Mouse (Mus musculus): ENCODE data around the gene Nod1. TPM values are rescaled to one million over a fixed set of nuclear protein-coding genes. Genes with fewer than 3 reads are reported as not detected.
"Not testable (repeated sequence)": the region's sequence is repeated elsewhere in the genome, so short reads cannot be mapped to it uniquely, and the experiment has no call there.

Gene Nod1
- polyA plus RNA-seq, 1 experiment = 1.5 TPM

- Histone ChIP-seq H3K27me3 (replicated peaks) (peaks cover 46% of the 10 kb centered on the region), H3K4me3 (replicated peaks) (no peak overlapping the region), H3K4me1 (no peaks in the 10 kb centered on the region; the same call in 1 of the 2 replicates), H3K9me3 (peaks cover 19% of the 10 kb centered on the region), H3K36me3 (replicated peaks; ENCODE audit: low read length) (no peaks in the 10 kb centered on the region)
- TF ChIP-seq GATA1 (IDR thresholded peaks at IDR 0.05; ENCODE audit: borderline replicate concordance, low read length) (no peak), FLI1 (IDR thresholded peaks at IDR 0.05; ENCODE audit: low read length) (no peak)
Measured at GRCm38 (mm10) chr6:54965234-54965633, 7.2 kb downstream of the Nod1 start.

GRCm38 (mm10) chr6:54964755-54965154 is 7.7 kb downstream of the Nod1 start:
- H3K27me3 ChIP-seq (replicated peaks) = peaks cover 46% of the 10 kb centered on the region
- H3K36me3 ChIP-seq (replicated peaks; ENCODE audit: low read length) = no peaks in the 10 kb centered on the region
- no peak for TF ChIP-seq FLI1 (IDR thresholded peaks at IDR 0.05; ENCODE audit: low read length)
- TF ChIP-seq GATA1 (IDR thresholded peaks at IDR 0.05; ENCODE audit: borderline replicate concordance, low read length) = no peak
- peaks cover 19% of the 10 kb centered on the region for H3K9me3 ChIP-seq
- no peaks in the 10 kb centered on the region; the same call in 1 of the 2 replicates for H3K4me1 ChIP-seq
- H3K4me3 ChIP-seq (replicated peaks) = no peak overlapping the region

- Histone ChIP-seq H3K4me1 (no peaks in the 10 kb centered on the region; the same call in 1 of the 2 replicates), H3K27me3 (replicated peaks) (peaks cover 43% of the 10 kb centered on the region), H3K4me3 (replicated peaks) (no peak overlapping the region), H3K9me3 (peaks cover 19% of the 10 kb centered on the region), H3K36me3 (replicated peaks; ENCODE audit: low read length) (no peaks in the 10 kb centered on the region)
- TF ChIP-seq FLI1 (IDR thresholded peaks at IDR 0.05; ENCODE audit: low read length) (no peak), GATA1 (IDR thresholded peaks at IDR 0.05; ENCODE audit: borderline replicate concordance, low read length) (no peak)
Measured at GRCm38 (mm10) chr6:54963599-54963998, 8.8 kb downstream of the Nod1 start.

GRCm38 (mm10) chr6:54957655-54958054 is 14.8 kb downstream of the Nod1 start:
- no peak for TF ChIP-seq GATA1 (IDR thresholded peaks at IDR 0.05; ENCODE audit: borderline replicate concordance, low read length)
- no peak for TF ChIP-seq FLI1 (IDR thresholded peaks at IDR 0.05; ENCODE audit: low read length)
- Histone ChIP-seq H3K9me3 (peaks cover 8% of the 10 kb centered on the region; the same call in 1 of the 2 replicates), H3K27me3 (replicated peaks) (peaks cover 24% of the 10 kb centered on the region), H3K4me3 (replicated peaks) (no peak overlapping the region), H3K4me1 (peaks cover 8% of the 10 kb centered on the region; the same call in 1 of the 2 replicates), H3K36me3 (replicated peaks; ENCODE audit: low read length) (no peaks in the 10 kb centered on the region)

GRCm38 (mm10) chr6:54956425-54956824 is 16.0 kb downstream of the Nod1 start:
- TF ChIP-seq GATA1 (IDR thresholded peaks at IDR 0.05; ENCODE audit: borderline replicate concordance, low read length) = no peak
- TF ChIP-seq FLI1 (IDR thresholded peaks at IDR 0.05; ENCODE audit: low read length) = no peak
- peaks cover 8% of the 10 kb centered on the region; the same call in 1 of the 2 replicates for H3K4me1 ChIP-seq
- no peak overlapping the region for H3K4me3 ChIP-seq (replicated peaks)
- no peaks in the 10 kb centered on the region for H3K36me3 ChIP-seq (replicated peaks; ENCODE audit: low read length)
- H3K9me3 ChIP-seq = peaks cover 11% of the 10 kb centered on the region; the same call in 1 of the 2 replicates
- peaks cover 20% of the 10 kb centered on the region for H3K27me3 ChIP-seq (replicated peaks)

GRCm38 (mm10) chr6:54955949-54956348 is 16.5 kb downstream of the Nod1 start:
- peaks cover 18% of the 10 kb centered on the region for H3K27me3 ChIP-seq (replicated peaks)
- H3K36me3 ChIP-seq (replicated peaks; ENCODE audit: low read length) = no peaks in the 10 kb centered on the region
- peaks cover 11% of the 10 kb centered on the region; the same call in 1 of the 2 replicates for H3K9me3 ChIP-seq
- peaks cover 8% of the 10 kb centered on the region; the same call in 1 of the 2 replicates for H3K4me1 ChIP-seq
- no peak overlapping the region for H3K4me3 ChIP-seq (replicated peaks)
- TF ChIP-seq FLI1 (IDR thresholded peaks at IDR 0.05; ENCODE audit: low read length) (no peak), GATA1 (IDR thresholded peaks at IDR 0.05; ENCODE audit: borderline replicate concordance, low read length) (no peak)

GRCm38 (mm10) chr6:54954659-54955414 is 17.6 kb downstream of the Nod1 start:
- Histone ChIP-seq H3K4me1 (peaks cover 8% of the 10 kb centered on the region; the same call in 1 of the 2 replicates), H3K9me3 (peaks cover 11% of the 10 kb centered on the region; the same call in 1 of the 2 replicates), H3K27me3 (replicated peaks) (peaks cover 8% of the 10 kb centered on the region), H3K4me3 (replicated peaks) (no peak overlapping the region), H3K36me3 (replicated peaks; ENCODE audit: low read length) (no peaks in the 10 kb centered on the region)
- TF ChIP-seq GATA1 (IDR thresholded peaks at IDR 0.05; ENCODE audit: borderline replicate concordance, low read length) (no peak), FLI1 (IDR thresholded peaks at IDR 0.05; ENCODE audit: low read length) (no peak)

GRCm38 (mm10) chr6:54953399-54953798 is 19.0 kb downstream of the Nod1 start:
- Histone ChIP-seq H3K4me1 (peaks cover 13% of the 10 kb centered on the region; the same call in 1 of the 2 replicates), H3K9me3 (peaks cover 11% of the 10 kb centered on the region; the same call in 1 of the 2 replicates), H3K27me3 (replicated peaks) (peaks cover 12% of the 10 kb centered on the region)
- H3K4me3 ChIP-seq (replicated peaks); H3K36me3 ChIP-seq (replicated peaks; ENCODE audit: low read length): not testable (repeated sequence)

GRCm38 (mm10) chr6:54952542-54952941 is 19.9 kb downstream of the Nod1 start:
- Histone ChIP-seq H3K4me3 (replicated peaks) (no peak overlapping the region), H3K4me1 (peaks cover 13% of the 10 kb centered on the region), H3K36me3 (replicated peaks; ENCODE audit: low read length) (no peaks in the 10 kb centered on the region), H3K27me3 (replicated peaks) (peaks cover 13% of the 10 kb centered on the region), H3K9me3 (peaks cover 11% of the 10 kb centered on the region; the same call in 1 of the 2 replicates)
- TF ChIP-seq GATA1 (IDR thresholded peaks at IDR 0.05; ENCODE audit: borderline replicate concordance, low read length) = no peak
- no peak for TF ChIP-seq FLI1 (IDR thresholded peaks at IDR 0.05; ENCODE audit: low read length)

- Histone ChIP-seq H3K27me3 (replicated peaks) (peaks cover 37% of the 10 kb centered on the region), H3K9me3 (peaks cover 13% of the 10 kb centered on the region; the same call in 1 of the 2 replicates), H3K4me1 (peaks cover 9% of the 10 kb centered on the region), H3K4me3 (replicated peaks) (no peak overlapping the region), H3K36me3 (replicated peaks; ENCODE audit: low read length) (no peaks in the 10 kb centered on the region)
- TF ChIP-seq GATA1 (IDR thresholded peaks at IDR 0.05; ENCODE audit: borderline replicate concordance, low read length) (no peak), FLI1 (IDR thresholded peaks at IDR 0.05; ENCODE audit: low read length) (no peak)
Measured at GRCm38 (mm10) chr6:54948682-54949081, 23.7 kb downstream of the Nod1 start.

Measured in megakaryocyte, embryonic 14.5 days (primary cell).